Mouse (Mus musculus): Measurements from ENCODE around the gene Apol7a.

The Apol7a gene

DNA sequence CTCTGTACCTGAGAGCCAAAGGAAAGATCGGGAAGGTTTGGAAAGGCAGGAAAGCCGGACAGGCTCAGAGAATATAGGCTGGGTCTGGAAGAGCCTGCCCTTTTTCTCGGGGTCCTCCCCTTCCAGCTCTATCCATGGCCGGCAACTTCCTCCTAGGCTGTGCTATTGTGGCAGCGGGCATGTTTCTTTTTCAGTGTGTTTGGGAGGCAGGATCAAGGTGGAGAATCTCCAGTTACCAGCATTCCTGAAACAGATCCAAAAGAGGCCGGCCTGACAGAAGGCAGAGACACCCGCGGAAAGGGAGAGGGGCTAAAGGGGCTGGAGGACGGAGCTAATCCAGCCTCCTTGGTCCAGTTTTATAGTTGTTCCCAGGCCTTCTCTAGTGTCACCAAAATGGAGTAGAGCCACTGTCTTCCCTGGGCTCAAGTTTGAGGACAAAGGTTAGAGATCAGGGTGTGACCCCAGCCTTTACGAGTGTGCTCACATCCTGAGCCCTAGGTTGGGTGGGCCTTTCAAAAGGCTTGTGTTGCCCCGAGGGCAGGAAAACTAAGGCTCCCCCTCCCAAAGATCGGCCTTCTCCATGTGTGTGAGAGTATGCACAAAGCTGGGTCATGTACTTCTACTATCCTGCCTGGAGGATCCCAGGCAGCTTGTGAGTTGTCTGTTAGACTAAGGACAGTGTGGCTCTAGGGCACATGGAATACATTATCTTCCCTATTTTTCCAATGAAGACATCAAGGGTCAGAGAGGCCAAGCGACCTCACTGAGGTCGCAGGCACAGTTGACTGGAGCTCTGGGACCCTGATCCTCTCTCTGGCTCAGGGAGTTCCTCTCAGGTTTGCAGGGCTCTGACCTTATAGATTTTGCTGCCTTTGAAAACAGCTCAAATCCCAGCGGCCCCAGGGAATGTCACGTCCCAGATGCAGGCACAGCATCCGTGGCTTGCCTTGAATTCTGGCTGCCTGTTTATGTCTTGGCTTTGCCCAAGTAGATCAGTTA lies 54.5 kb downstream of the Apol7a start:
- in situ Hi-C loops (cut with MboI), result no loop called here

DNA sequence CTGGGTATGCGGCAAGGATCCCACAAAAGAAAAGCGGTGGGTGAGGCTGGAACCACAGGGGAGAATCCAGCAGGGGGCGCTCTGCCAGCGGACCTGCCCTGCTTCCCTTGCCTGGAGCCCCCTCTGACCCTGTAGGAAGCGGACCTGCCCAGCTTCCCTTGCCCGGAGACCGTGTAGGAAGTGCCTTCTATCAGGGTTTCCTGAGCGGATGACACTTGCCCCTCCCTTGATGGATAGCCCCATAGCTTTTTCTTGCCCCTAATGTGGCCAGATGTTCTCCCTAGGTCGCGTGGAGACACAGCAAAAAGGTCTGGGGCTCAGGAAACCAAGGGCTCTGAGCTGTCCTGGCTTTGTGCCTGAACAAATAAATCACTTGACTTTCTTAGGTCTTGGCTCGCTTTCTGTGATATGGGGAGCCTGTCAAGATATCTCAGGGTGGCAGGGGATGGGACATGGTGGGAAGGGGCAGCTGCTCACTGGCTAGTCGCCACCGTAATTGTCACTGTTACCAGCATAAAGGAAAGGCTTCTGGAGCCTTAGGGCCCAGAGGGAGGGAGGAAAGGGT lies 55.3 kb downstream of the Apol7a start:
- in situ Hi-C loops (cut with MboI), result no loop called here

DNA sequence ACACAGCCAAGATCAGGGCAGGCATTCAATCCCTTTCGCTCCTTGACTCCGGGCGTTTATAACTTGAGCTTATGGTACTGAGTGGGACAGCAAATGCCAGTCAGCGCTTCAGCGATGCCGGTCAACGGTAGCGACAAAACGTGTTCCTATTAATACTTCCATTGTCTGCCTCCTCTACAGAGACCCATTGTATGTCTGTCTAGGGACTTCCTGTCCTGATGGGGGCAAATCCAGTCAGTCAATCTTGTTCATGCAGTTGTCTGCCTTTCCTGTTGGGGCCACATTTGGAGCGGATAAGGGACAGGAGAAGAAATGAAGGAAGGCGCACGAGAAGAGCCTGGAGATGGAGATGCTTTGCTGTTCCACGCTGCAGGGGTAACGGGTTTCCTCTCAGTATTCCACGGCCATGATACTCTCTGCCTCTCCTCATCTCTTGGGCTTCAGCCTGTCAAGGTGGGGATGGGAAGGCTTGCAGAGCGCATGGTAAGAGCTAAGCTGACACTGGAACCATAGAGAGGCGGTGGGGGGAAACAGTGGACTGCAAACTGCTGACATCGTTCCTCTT lies 55.9 kb downstream of the Apol7a start:
- in situ Hi-C loops (cut with MboI), result no loop called here

DNA sequence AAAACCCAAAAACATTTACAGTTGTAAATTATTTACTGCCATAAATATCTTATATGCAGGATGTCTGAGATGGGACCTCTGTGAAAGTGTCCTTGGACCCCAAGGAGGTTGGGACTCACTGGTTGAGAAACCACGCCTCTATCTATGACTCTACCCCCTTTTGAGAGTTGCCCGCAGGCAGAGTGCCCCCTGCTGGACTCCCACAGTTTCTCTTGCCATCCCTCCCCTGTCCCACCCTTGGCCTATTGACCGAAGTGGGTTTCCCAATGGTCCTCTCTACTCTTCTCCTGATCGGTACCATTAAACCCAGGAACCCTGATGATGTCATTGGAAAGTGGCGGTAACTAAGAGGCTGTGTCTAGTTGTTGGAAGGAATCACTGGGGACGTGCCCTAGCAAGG lies 56.9 kb downstream of the Apol7a start:
- in situ Hi-C loops (cut with MboI), result no loop called here

DNA sequence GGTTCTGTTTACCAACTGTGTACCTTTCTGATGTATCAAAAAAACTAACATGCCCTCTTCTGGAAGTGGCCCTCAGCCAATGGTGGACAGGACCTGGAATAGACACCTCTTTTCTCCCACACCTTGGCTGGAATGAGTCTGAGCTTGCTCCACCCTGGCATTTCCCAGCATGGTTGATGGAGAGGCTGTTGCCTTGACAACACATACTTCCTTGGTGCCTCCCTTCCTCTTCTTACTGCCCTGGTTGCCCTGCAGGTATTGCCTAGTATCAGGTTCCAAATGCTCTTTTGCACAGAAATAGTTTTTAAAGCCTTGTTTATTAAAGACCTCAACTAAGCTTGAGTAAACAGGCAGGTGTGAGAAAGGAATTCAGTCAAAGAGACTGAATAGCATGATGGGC lies 58.3 kb downstream of the Apol7a start:
- in situ Hi-C loops (cut with MboI), result no loop called here

DNA sequence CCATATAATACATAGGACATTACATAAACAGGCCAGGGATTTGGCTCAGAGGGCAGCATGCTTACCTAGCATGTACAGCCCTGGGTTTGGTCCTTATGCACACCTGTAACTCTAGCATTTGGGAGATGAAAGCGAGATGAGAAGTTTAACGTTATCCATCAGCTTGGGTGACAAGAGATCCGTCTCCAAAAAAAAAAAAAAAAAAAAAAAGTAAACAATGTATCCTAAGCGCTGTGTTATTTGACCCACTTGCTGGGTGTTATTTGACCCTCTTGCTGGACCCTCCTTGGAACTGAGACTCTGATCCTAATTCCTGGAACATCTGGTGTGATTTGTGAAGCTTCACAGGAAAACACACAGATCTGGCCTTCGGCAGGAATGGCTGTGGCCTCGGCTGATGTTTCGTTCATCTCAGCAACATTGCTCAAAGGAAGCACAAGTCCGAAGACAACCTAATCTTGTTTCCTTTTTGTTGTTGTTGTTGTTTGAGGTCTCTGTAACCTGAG lies 59.9 kb downstream of the Apol7a start:
- in situ Hi-C loops (cut with MboI), result no loop called here

DNA sequence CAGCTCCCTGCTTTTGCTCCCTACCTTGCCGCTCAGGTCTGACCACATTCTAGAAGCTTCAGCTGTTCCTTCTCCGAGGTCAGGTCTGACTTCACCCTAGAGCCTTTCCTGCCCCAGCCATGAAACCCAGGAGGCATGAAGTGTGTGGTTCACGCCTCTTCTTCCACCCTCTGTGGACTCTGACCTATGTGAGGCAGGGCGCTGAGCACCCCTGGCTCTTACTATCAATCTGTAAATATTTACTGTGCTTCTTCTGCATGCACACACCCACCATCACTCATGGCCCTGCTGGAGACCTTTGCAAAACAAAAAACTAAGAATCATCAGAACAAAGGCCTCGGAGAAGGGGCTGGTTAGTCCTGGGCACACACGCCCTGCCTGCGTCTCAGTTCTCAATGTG lies 60.5 kb downstream of the Apol7a start:
- in situ Hi-C loops (cut with MboI), result no loop called here
